Mouse (Mus musculus) kidney, postnatal 0 days (tissue): ENCODE measurements at regions not wholly inside any gene's neighbourhood (a gene's known extent, or its start where the extent isn't known, plus 50 kb on each side); places are given as distances from the start of the nearest gene placed in this dataset.
A peak's percentile ranks its signal among the peaks of the same experiment; 100 is the strongest.

Experiments
- ATAC-seq: fragments of 200-750 bp; cut with Nextera tagmentation; replicated peaks from 2 replicates; pipeline ENCODE4 v1.8.0; 2017; ENCODE audit warnings: low read depth, moderate number of reproducible peaks, moderate TSS enrichment, moderate library complexity; ENCODE audit not compliant: low FRiP score
- DNase-seq: peaks from one replicate; pipeline ENCODE4 v3.0.0-alpha.2; 2016; ENCODE audit warnings: low spot score
- H3K27ac ChIP-seq: fragments of 300-500 bp; sonication (generic); 2 replicates; pipeline ENCODE4 v1.5.1; 2014; ENCODE audit warnings: mild to moderate bottlenecking
- H3K27me3 ChIP-seq: fragments of 300-500 bp; sonication (generic); 2 replicates; pipeline ENCODE4 v1.6.1; 2014; ENCODE audit warnings: low read length, mixed read lengths; ENCODE audit not compliant: insufficient read depth
- H3K36me3 ChIP-seq: fragments of 300-500 bp; sonication (generic); 2 replicates; pipeline ENCODE4 v1.6.1; 2014; ENCODE audit warnings: low read length, mixed read lengths; ENCODE audit not compliant: insufficient read depth
- H3K4me1 ChIP-seq: fragments of 300-500 bp; sonication (generic); replicated peaks from 2 replicates; pipeline ENCODE4 v1.6.1; 2014; ENCODE audit warnings: antibody characterized with exemption, low read length, mixed read lengths; ENCODE audit not compliant: insufficient read depth
- H3K4me2 ChIP-seq: fragments of 300-500 bp; sonication (generic); 2 replicates; pipeline ENCODE4 v1.6.1; 2014; ENCODE audit warnings: mild to moderate bottlenecking, low read length, moderate library complexity, mixed read lengths
- H3K4me3 ChIP-seq: fragments of 300-500 bp; sonication (generic); replicated peaks from 2 replicates; pipeline ENCODE4 v1.5.1; 2014; ENCODE audit warnings: low read depth, low read length
- H3K9ac ChIP-seq: fragments of 300-500 bp; sonication (generic); 2 replicates; pipeline ENCODE4 v1.6.1; 2014; ENCODE audit warnings: low read depth, low read length
- H3K9me3 ChIP-seq: fragments of 300-500 bp; sonication (generic); replicated peaks from 2 replicates; pipeline ENCODE4 v1.6.1; 2016; ENCODE audit warnings: low read length, inconsistent platforms, mixed read lengths
- CTCF ChIP-seq: IDR thresholded peaks from 2 replicates; pipeline ENCODE4 v1.5.1; 2016; ENCODE audit warnings: antibody characterized with exemption, low read depth, mild to moderate bottlenecking, moderate library complexity
- WGBS: fragments of 180-500 bp; shearing (Covaris S2); extraction: QIAGEN DNeasy Blood & Tissue Kit; methylation state at CpG from one replicate; pipeline ENCODE4 v1.1.7; 2014; 5-methylcytosine and 5-hydroxymethylcytosine counted together

DNA sequence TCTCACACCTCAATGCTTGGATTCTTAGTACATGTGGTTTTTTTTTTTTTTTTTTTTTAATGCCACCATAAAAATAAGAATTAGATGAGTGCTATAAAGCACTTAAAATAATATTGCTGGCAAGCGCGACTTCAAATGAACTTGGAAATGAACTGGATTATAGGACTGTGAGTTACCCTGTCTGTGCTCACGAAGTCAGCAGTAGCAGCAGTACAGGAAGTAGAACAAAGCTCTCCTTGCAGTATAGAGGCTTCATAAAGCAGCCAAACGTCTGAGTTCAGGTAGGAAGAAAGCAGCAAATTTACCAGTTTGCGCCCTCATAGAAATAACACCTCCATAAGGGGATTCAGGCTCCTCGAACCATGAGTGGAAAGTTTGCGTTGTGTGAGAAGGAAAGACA, 115.6 kb upstream of the Fat1 start:
- Histone ChIP-seq H3K4me3 (no peak overlapping the region), H3K9me3 (peaks cover 3% of the 10 kb centered on the region; the same call in 1 of the 2 replicates), H3K36me3 (no peaks in the 10 kb centered on the region), H3K4me2 (no peak overlapping the region), H3K27me3 (no peaks in the 10 kb centered on the region), H3K27ac (no peak overlapping the region), H3K9ac (no peak overlapping the region), H3K4me1 (no peaks in the 10 kb centered on the region)
- ATAC-seq, result no peak
- no peak for TF ChIP-seq CTCF
- DNase-seq, result no peak
- WGBS, result 84% methylated on average over 7 of the region's 7 CpGs

DNA sequence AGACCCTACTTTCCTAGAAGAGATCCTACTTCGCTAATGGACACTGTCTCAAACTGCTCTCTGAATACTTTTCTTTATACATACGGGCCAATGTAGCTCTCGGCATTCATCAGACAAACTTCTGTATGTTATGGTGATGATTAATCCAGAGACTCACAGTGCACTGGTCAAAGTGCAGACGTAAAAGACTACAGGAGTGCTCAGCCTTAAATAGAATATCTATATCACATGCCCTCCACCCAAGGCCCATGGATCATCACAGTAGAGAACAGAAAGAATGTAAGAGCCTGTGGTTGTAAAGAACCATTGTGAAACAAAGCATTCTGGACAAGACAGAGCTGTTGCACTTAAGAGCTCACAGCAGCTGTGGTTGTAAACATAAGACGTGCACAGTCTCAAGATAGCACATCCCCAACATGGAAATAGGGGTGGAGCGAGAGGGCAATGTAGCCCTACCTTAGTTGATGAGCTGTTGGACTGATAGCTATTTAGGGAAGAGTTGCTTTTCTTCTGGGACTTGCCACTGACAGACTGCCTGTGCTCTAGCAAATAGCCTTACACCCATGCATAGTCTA, 110.0 kb upstream of the Fat1 start:
- WGBS, result 81% methylated on average over 6 of the region's 6 CpGs
- Histone ChIP-seq H3K9ac (no peak overlapping the region), H3K27me3 (no peaks in the 10 kb centered on the region), H3K4me1 (no peaks in the 10 kb centered on the region), H3K36me3 (no peaks in the 10 kb centered on the region), H3K27ac (no peak overlapping the region), H3K4me3 (no peak overlapping the region), H3K9me3 (peaks cover 3% of the 10 kb centered on the region; the same call in 1 of the 2 replicates), H3K4me2 (no peak overlapping the region)
- ATAC-seq, result no peak
- no peak for TF ChIP-seq CTCF
- DNase-seq, result no peak

DNA sequence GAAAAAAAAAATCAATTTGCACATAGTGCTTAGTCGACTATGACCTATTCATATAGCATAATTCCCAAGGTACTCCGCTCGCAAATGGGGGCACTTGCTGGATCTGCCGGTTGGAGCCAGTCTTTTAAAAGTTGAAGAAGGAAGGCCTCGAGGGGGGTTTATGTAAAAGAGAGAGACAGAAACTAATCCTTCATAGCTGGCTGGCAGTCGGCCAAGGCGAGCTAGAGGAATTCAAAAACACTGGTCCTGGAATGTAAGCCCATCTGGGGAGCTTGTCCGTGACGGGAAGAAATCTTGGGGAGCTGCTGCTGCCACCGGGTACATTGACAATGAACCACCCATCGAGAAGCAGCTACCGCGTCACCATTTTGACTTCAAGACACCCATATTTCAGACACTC, 108.3 kb upstream of the Fat1 start:
- Histone ChIP-seq H3K9ac (no peak overlapping the region), H3K4me2 (peak overlapping the region; percentile 31; the same call in 1 of the 2 replicates), H3K27ac (no peak overlapping the region), H3K36me3 (no peaks in the 10 kb centered on the region), H3K4me1 (no peaks in the 10 kb centered on the region), H3K27me3 (no peaks in the 10 kb centered on the region), H3K4me3 (no peak overlapping the region), H3K9me3 (peaks cover 3% of the 10 kb centered on the region; the same call in 1 of the 2 replicates)
- ATAC-seq (no peak), DNase-seq (peak; percentile 78)
- WGBS, result 34% methylated on average over 13 of the region's 13 CpGs
- TF ChIP-seq CTCF, result no peak

DNA sequence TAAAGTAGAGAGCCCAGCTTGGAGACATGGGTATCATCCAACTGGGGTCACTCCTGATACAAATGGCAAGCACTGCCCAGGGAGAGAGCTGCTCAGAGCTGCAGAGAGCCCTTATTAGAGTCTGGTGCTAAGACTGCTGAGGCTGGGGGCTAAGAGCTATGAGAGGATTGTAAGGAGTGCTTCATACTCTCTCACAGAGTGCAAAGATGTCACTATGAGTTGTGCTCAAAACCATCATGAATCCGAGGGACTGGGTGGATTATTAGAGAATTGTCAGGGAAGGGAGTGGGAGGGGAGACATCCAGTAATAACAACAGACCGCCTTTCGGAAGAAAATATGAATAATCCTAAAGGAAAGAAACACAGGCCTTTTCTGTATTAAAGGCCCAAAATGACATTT, 107.2 kb upstream of the Fat1 start:
- no peaks in the 10 kb centered on the region for H3K4me1 ChIP-seq
- H3K9ac ChIP-seq, result no peak overlapping the region
- TF ChIP-seq CTCF, result no peak
- no peak overlapping the region for H3K4me2 ChIP-seq
- H3K36me3 ChIP-seq, result no peaks in the 10 kb centered on the region
- 84% methylated on average over 3 of the region's 3 CpGs for WGBS
- no peak for DNase-seq
- no peak overlapping the region for H3K27ac ChIP-seq
- ATAC-seq, result no peak
- peaks cover 3% of the 10 kb centered on the region; the same call in 1 of the 2 replicates for H3K9me3 ChIP-seq
- no peak overlapping the region for H3K4me3 ChIP-seq
- H3K27me3 ChIP-seq, result no peaks in the 10 kb centered on the region

DNA sequence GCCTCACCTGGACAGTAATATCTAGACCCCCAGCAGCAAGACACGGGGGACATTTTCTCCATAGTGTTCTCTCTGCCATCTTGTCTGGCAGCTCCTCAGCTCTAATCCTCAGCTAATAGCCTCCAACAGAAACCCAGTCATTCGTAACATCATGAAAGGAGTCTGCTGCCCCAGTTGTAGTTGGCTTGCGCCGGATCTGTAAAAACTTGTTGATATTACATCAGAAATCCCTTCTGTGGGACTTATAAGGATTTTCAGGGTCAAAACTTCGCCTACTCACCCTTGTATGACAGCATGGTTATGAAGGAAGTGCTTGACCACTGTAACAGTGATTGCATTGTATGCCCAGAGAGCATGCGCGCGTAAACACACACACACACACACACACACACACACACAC, 96.8 kb upstream of the Fat1 start:
- no peak for TF ChIP-seq CTCF
- no peaks in the 10 kb centered on the region for H3K36me3 ChIP-seq
- H3K4me1 ChIP-seq, result peaks cover 6% of the 10 kb centered on the region; the same call in 1 of the 2 replicates
- 74% methylated on average over 8 of the region's 8 CpGs for WGBS
- no peak for DNase-seq
- H3K27ac ChIP-seq, result no peak overlapping the region
- no peaks in the 10 kb centered on the region for H3K27me3 ChIP-seq
- no peak overlapping the region for H3K4me3 ChIP-seq
- no peak overlapping the region for H3K4me2 ChIP-seq
- no peaks in the 10 kb centered on the region for H3K9me3 ChIP-seq
- no peak for ATAC-seq
- H3K9ac ChIP-seq, result no peak overlapping the region

DNA sequence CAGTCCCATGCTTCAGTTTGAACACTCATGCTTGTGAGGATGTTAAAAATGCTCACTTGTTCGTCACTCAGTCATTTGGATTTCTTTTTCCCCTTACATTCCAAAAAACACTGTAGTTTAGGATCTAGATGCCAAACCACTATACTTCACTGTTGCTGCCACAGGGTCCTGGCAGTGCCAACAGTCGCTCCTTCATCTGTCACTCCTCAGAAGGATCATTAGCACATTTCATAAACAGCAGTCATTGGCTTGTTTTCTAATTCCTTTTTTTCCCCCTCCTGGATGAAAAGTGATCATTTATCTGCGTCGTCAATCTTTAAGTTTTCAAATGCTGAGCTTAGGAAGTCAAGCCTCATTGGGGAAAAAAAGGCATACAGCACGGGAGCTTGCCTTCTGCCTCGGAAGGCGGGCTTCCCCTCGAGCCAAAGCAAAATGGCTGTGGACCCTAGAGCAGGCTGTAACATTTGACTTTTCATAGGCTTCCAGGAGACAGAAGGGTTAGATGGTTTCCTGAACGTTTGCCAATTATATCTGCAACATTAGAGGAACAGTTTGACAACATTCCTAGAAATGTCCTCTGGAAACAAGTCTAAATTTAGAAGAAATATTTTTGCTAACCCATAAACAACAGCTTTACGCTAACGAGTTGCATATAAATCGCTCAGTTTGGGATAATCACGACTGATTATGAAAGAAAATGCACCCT, 95.6 kb upstream of the Fat1 start:
- TF ChIP-seq CTCF, result no peak
- Histone ChIP-seq H3K9me3 (no peaks in the 10 kb centered on the region), H3K4me2 (no peak overlapping the region), H3K36me3 (no peaks in the 10 kb centered on the region), H3K4me3 (no peak overlapping the region), H3K27ac (no peak overlapping the region), H3K27me3 (no peaks in the 10 kb centered on the region), H3K9ac (no peak overlapping the region), H3K4me1 (peaks cover 6% of the 10 kb centered on the region; the same call in 1 of the 2 replicates)
- DNase-seq, result peak; percentile 78
- no peak for ATAC-seq
- WGBS, result 55% methylated on average over 13 of the region's 13 CpGs
